Mouse (Mus musculus) midbrain, embryonic 12.5 days (tissue): Measurements from ENCODE around the gene Ablim2. TPM values are rescaled to one million over a fixed set of nuclear protein-coding genes. Genes with fewer than 3 reads are reported as not detected.

ENCODE experiments used
- ATAC-seq: fragments of 200-750 bp; cut with Nextera tagmentation; 2 replicates; pipeline ENCODE4 v1.8.0; 2017; ENCODE audit warnings: low read depth, moderate TSS enrichment, moderate library complexity; ENCODE audit not compliant: low FRiP score
- H3K27ac ChIP-seq: fragments of 300-500 bp; sonication (generic); replicated peaks from 2 replicates; pipeline ENCODE4 v1.5.1; 2016; ENCODE audit warnings: mild to moderate bottlenecking
- H3K27me3 ChIP-seq: fragments of 300-500 bp; sonication (generic); 2 replicates; pipeline ENCODE4 v1.6.1; 2016; ENCODE audit warnings: mild to moderate bottlenecking
- H3K36me3 ChIP-seq: fragments of 300-500 bp; sonication (generic); 2 replicates; pipeline ENCODE4 v1.6.1; 2016
- H3K4me1 ChIP-seq: fragments of 300-500 bp; sonication (generic); 2 replicates; pipeline ENCODE4 v1.6.1; 2016
- H3K4me2 ChIP-seq: fragments of 300-500 bp; sonication (generic); replicated peaks from 2 replicates; pipeline ENCODE4 v1.6.1; 2016; ENCODE audit warnings: mild to moderate bottlenecking, moderate library complexity
- H3K4me3 ChIP-seq: fragments of 300-500 bp; sonication (generic); 2 replicates; pipeline ENCODE4 v1.5.1; 2016; ENCODE audit warnings: mild to moderate bottlenecking
- H3K9ac ChIP-seq: fragments of 300-500 bp; sonication (generic); replicated peaks from 2 replicates; pipeline ENCODE4 v1.6.1; 2016; ENCODE audit warnings: mild to moderate bottlenecking, moderate library complexity
- H3K9me3 ChIP-seq: fragments of 300-500 bp; sonication (generic); 2 replicates; pipeline ENCODE4 v1.6.1; 2016; ENCODE audit warnings: mild to moderate bottlenecking
- WGBS: fragments of 180-500 bp; shearing (Covaris S2); methylation state at CpG from one replicate; pipeline ENCODE4 v1.1.7; 2016; 5-methylcytosine and 5-hydroxymethylcytosine counted together
- polyA plus RNA-seq: library from polyadenylated mRNA; unstranded; fragments of >200 nt; fragmentation: Nextera tagmentation; extraction: Ambion mirVana; gene quantifications from 2 replicates; pipeline ENCODE4 v1.2.1, GENCODE M21; 2016

Gene Ablim2
- polyA plus RNA-seq, 1 experiment from 2014 or later = 1.1 TPM

GRCm38 (mm10) chr5:35905283-35905682 lies 147.6 kb downstream of the Ablim2 start:
- H3K9ac ChIP-seq = no peak overlapping the region
- H3K4me3 ChIP-seq = no peak overlapping the region
- no peaks in the 10 kb centered on the region for H3K36me3 ChIP-seq
- no peaks in the 10 kb centered on the region for H3K9me3 ChIP-seq
- WGBS = 66% methylated on average over 8 of the region's 8 CpGs
- ATAC-seq = no peak
- H3K4me2 ChIP-seq = no peak overlapping the region
- no peak overlapping the region for H3K27ac ChIP-seq
- peaks cover 72% of the 10 kb centered on the region for H3K4me1 ChIP-seq
- no peaks in the 10 kb centered on the region for H3K27me3 ChIP-seq

- no peak overlapping the region for H3K4me2 ChIP-seq
- ATAC-seq = no peak
- no peaks in the 10 kb centered on the region for H3K9me3 ChIP-seq
- H3K4me1 ChIP-seq = peaks cover 59% of the 10 kb centered on the region
- 0 out of 2 replicates have a peak, but pooled peaks cover 3% of the 10 kb centered on the region for H3K36me3 ChIP-seq
- no peak overlapping the region for H3K9ac ChIP-seq
- 82% methylated on average over 4 of the region's 4 CpGs for WGBS
- H3K27me3 ChIP-seq = no peaks in the 10 kb centered on the region
- H3K4me3 ChIP-seq = no peak overlapping the region
- H3K27ac ChIP-seq = peak overlapping the region; percentile 84; the same call in 1 of the 2 replicates
These were observed 149.4 kb downstream of the Ablim2 start for GRCm38 (mm10) chr5:35907090-35907489.

DNA sequence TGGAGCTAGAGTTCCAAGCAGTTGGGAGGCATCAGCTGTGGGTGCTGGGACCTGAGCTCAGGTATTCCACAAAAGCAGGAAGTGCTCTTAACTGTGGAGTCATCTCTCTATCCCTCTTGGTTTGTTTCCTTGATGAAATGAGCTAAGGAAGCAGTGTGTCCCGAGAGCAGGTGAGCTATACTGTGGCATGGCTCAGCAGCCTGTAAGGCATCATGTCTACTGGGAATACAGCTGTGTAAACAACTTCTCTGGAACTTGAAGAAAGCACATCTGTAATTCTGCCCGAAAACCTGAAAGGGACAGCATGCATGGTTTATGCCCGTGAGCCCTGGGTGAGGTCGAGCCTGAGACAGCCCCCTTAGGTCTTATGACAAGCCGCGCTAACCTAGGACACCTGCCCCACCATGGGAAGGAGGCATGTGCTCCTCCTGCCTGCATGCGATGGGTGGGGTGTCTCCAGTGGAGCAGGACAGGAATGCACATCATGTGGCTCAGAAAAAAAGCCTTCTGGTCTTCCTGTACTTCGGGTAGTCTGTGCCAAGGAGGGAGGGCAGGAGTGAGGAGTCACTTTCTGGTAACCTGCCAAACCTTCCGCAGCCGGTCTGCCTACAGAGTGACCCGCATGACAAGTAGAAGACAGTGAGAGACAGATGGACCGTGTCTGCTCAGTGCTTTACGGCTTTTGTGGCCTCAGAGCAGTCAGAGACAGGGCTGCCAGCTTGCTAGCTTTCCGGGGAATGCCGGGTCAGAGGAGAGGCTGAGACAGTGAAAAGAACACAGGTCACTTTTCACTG lies 150.2 kb downstream of the Ablim2 start:
- peak overlapping the region; percentile 27 for H3K4me2 ChIP-seq
- H3K27me3 ChIP-seq = no peaks in the 10 kb centered on the region
- 37% methylated on average over 15 of the region's 15 CpGs for WGBS
- H3K36me3 ChIP-seq = 0 out of 2 replicates have a peak, but pooled peaks cover 3% of the 10 kb centered on the region
- peak; percentile 78 for ATAC-seq
- H3K9me3 ChIP-seq = no peaks in the 10 kb centered on the region
- H3K4me3 ChIP-seq = no peak overlapping the region
- peaks cover 59% of the 10 kb centered on the region for H3K4me1 ChIP-seq
- no peak overlapping the region for H3K9ac ChIP-seq
- peak overlapping the region; percentile 84 for H3K27ac ChIP-seq

GRCm38 (mm10) chr5:35908626-35909443 lies 151.2 kb downstream of the Ablim2 start:
- H3K36me3 ChIP-seq = 0 out of 2 replicates have a peak, but pooled peaks cover 3% of the 10 kb centered on the region
- 80% methylated on average over 13 of the region's 13 CpGs for WGBS
- no peak overlapping the region for H3K4me3 ChIP-seq
- no peaks in the 10 kb centered on the region for H3K27me3 ChIP-seq
- no peak for ATAC-seq
- H3K27ac ChIP-seq = peak overlapping the region; percentile 84
- no peaks in the 10 kb centered on the region for H3K9me3 ChIP-seq
- peak overlapping the region; percentile 27; the same call in 1 of the 2 replicates for H3K4me2 ChIP-seq
- peaks cover 55% of the 10 kb centered on the region for H3K4me1 ChIP-seq
- 0 out of 2 replicates have a peak overlapping the region, but pooled peaks have one; percentile 8 for H3K9ac ChIP-seq

DNA sequence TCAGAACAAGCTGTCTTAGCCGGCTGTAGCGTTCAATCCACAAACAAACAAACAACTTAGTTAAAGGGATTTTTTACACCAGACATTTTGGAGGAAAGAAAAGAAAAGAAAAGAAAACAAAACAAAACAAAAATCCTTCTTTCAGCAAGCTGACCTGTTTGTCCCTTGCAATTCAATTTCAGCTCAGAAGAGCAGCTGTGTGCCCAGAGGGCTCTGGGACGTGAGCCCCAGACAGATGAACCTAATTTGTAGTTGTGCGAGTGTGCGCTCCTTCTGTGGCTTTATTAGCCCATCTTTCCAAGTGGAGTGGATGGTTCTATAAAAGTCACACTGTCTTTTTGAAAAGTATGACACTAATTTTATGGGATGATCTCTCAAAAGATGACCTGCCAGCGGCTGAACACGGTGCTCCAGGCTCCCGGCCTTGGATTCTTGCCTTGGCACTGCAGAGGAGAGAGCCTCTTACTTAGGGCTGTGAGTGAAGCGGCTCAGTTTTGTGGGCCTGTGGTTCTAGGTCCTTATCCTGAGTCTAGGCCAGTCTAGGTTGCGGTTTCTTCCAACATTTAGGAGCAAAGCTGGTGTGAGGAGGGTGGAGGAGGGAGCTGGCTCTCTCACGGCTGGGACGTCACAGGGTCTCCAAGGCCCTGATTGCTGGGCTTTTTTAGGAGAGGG lies 158.1 kb downstream of the Ablim2 start:
- WGBS = 63% methylated on average over 12 of the region's 12 CpGs
- Histone ChIP-seq H3K4me1 (peaks cover 57% of the 10 kb centered on the region), H3K27me3 (no peaks in the 10 kb centered on the region), H3K4me3 (no peak overlapping the region), H3K4me2 (no peak overlapping the region), H3K36me3 (0 out of 2 replicates have a peak, but pooled peaks cover 3% of the 10 kb centered on the region), H3K9me3 (no peaks in the 10 kb centered on the region), H3K27ac (peak overlapping the region; percentile 50), H3K9ac (no peak overlapping the region)
- ATAC-seq = no peak

GRCm38 (mm10) chr5:35916666-35917065 lies 159.0 kb downstream of the Ablim2 start:
- Histone ChIP-seq H3K36me3 (no peaks in the 10 kb centered on the region), H3K9ac (no peak overlapping the region), H3K27me3 (no peaks in the 10 kb centered on the region), H3K27ac (peak overlapping the region; percentile 60; the same call in 1 of the 2 replicates), H3K4me2 (no peak overlapping the region), H3K4me1 (peaks cover 66% of the 10 kb centered on the region), H3K9me3 (no peaks in the 10 kb centered on the region), H3K4me3 (no peak overlapping the region)
- ATAC-seq = no peak
- WGBS = 48% methylated on average over 5 of the region's 5 CpGs

GRCm38 (mm10) chr5:35918387-35918786 lies 160.7 kb downstream of the Ablim2 start:
- peak overlapping the region; percentile 46; the same call in 1 of the 2 replicates for H3K9ac ChIP-seq
- peak overlapping the region; percentile 89 for H3K27ac ChIP-seq
- no peak overlapping the region for H3K4me3 ChIP-seq
- no peaks in the 10 kb centered on the region for H3K9me3 ChIP-seq
- H3K36me3 ChIP-seq = no peaks in the 10 kb centered on the region
- H3K4me2 ChIP-seq = no peak overlapping the region
- WGBS = 26% methylated on average over 8 of the region's 8 CpGs
- peaks cover 83% of the 10 kb centered on the region for H3K4me1 ChIP-seq
- no peaks in the 10 kb centered on the region for H3K27me3 ChIP-seq
- no peak for ATAC-seq

GRCm38 (mm10) chr5:35920076-35920475 lies 162.4 kb downstream of the Ablim2 start:
- Histone ChIP-seq H3K9me3 (no peaks in the 10 kb centered on the region), H3K27ac (peak overlapping the region; percentile 89), H3K4me1 (peaks cover 89% of the 10 kb centered on the region), H3K9ac (no peak overlapping the region), H3K27me3 (no peaks in the 10 kb centered on the region), H3K4me2 (no peak overlapping the region), H3K36me3 (no peaks in the 10 kb centered on the region), H3K4me3 (no peak overlapping the region)
- ATAC-seq = peak; percentile 57
- WGBS = 49% methylated on average over 4 of the region's 4 CpGs

DNA sequence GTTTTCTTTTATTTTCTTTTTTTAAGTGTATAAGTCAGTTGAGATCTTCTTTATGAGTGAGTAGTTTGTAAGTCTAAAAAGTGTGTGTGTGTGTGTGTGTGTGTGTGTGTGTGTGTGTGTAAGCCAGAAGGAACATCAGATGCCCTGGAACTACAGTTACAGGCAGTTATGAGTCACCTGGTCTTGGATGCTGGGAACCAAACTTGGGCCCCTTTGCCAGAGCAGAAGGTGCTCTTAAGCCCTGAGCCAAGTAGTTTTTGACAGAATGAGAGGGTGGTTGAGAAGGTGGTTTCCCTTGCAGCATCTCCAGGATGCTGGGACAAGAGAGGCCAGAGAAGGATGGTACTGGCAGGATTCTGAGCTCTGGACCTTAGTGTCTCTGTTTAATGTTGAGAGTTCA lies 162.9 kb downstream of the Ablim2 start:
- Histone ChIP-seq H3K27ac (no peak overlapping the region), H3K4me3 (no peak overlapping the region), H3K36me3 (no peaks in the 10 kb centered on the region), H3K4me1 (peaks cover 89% of the 10 kb centered on the region), H3K9ac (no peak overlapping the region), H3K9me3 (no peaks in the 10 kb centered on the region), H3K27me3 (no peaks in the 10 kb centered on the region), H3K4me2 (no peak overlapping the region)
- ATAC-seq = no peak

DNA sequence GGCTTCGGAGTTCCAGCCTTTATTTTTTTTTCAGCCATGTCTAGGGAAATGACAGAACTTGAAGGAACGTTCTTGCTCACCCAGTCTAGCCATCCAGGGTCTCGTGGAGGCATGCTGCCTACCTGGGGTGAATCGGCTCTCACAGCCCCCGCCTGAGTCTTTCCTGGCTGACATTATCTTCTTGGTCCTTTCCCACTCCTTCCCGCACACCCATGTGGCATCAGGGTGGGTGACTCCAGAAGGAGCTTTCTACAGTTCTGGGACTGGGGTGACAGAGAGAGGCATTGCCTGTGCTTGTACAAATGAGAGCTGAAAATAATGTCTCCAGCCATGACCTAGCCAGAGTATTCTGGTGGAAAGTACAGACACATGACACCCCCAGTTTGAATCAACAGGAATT lies 163.5 kb downstream of the Ablim2 start:
- no peaks in the 10 kb centered on the region for H3K9me3 ChIP-seq
- 0 out of 2 replicates have a peak overlapping the region, but pooled peaks have one; percentile 0 for H3K9ac ChIP-seq
- 80% methylated on average over 6 of the region's 6 CpGs for WGBS
- no peaks in the 10 kb centered on the region for H3K27me3 ChIP-seq
- no peaks in the 10 kb centered on the region for H3K36me3 ChIP-seq
- peak overlapping the region; percentile 25 for H3K27ac ChIP-seq
- no peak overlapping the region for H3K4me2 ChIP-seq
- ATAC-seq = no peak
- peaks cover 94% of the 10 kb centered on the region for H3K4me1 ChIP-seq
- no peak overlapping the region for H3K4me3 ChIP-seq

DNA sequence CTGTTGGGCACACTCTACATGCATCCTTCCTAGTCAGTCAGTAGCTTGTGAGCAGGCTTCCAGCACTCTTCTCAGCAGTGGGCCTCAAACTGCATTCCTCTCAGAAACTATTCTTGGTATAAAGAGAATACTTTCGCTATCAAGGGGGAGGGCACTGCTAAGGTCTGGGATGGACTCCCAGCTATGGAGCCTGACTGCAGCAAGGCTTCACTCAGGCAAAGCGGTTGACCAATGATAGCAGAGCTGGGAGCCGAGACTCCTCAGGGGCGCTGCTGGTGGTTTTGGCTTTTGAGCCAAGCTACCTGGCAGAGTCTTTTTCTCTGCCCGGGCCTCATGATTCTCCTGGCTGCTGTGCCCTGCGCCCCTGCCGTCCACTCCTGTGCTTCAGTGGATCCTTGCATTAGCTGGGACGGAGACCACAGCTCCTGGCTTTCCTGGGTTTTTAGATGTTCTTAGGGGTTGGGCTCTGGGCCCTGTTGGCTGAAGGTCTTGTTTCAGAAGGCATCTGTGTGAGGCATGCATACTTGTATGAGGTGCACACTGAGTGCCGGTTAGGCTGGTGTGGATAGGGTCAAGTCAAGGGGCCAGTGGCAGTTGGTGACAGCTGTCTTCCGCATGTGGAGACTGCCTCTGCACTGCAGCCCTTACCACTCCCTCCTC lies 164.0 kb downstream of the Ablim2 start:
- peaks cover 94% of the 10 kb centered on the region for H3K4me1 ChIP-seq
- no peak overlapping the region for H3K9ac ChIP-seq
- WGBS = 50% methylated on average over 10 of the region's 10 CpGs

More for the DNA sequence above, 164.0 kb downstream of the Ablim2 start:
- H3K4me2 ChIP-seq = no peak overlapping the region
- H3K4me3 ChIP-seq = no peak overlapping the region
- ATAC-seq = no peak
- H3K27me3 ChIP-seq = no peaks in the 10 kb centered on the region
- no peaks in the 10 kb centered on the region for H3K36me3 ChIP-seq
- no peaks in the 10 kb centered on the region for H3K9me3 ChIP-seq
- H3K27ac ChIP-seq = peak overlapping the region; percentile 25
